Mouse (Mus musculus): ENCODE results near the gene Alpl.

The Alpl gene

DNA sequence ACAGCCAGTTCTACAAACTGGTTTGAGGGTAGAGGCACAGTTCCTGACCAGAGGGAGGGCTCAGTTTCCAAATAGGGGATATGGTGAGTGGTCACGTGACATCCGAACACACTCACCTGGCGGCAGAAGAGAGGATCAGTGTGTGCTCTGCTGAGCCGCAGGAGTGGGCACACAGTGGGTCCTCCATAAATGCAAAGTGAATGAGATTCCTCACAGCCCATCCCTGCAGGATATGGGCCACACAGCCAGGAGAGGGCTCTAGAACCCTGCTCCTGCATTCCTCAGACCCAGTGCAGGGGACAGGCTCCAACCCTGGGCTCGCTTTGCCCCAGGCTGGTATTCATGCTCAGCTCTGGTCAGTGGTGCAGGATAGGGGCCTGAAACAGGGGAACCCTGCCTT, 62.7 kb downstream of the Alpl start:
- DNase-seq (ENCODE audit: low spot score), result no peak

DNA sequence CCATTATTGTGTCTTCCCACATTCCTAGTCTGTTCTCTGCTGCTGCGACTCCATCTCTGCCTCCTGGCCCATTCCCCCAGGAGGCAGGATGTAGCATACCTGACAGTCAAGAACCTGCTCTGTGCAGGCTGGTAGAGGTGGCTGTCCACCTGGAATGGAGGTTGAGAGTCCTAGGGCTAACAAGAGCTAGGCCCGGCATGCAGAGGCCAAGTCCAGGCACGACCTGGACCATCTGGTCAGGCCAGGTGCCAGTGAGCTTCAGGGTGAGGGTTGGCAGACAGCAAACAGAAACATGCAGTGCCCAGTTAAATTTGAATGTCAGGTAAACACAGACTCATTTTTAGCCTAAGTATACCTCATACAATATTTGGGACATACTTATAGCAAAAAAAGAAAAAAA, 63.2 kb downstream of the Alpl start:
- DNase-seq (ENCODE audit: low spot score), result no peak

DNA sequence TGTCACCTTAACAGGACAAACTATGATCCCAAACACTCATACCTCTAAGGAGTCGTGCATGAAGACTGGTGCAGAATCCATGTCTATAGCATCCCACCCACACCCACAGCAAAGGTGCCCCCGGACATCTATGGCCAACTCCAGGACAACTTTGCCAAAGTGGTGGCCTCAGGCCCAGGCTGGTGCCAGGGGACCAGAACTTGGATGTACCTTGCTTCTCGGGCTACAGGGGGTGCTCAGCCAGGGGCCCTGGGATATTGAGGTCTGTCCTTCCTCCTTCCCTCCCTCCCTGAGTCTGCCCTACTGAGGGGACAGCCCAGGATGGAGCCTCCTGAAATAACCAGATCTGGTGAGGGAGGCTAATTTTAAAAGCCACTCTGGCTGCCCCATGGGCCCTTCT, 63.8 kb downstream of the Alpl start:
- no peak for DNase-seq (ENCODE audit: low spot score)

DNA sequence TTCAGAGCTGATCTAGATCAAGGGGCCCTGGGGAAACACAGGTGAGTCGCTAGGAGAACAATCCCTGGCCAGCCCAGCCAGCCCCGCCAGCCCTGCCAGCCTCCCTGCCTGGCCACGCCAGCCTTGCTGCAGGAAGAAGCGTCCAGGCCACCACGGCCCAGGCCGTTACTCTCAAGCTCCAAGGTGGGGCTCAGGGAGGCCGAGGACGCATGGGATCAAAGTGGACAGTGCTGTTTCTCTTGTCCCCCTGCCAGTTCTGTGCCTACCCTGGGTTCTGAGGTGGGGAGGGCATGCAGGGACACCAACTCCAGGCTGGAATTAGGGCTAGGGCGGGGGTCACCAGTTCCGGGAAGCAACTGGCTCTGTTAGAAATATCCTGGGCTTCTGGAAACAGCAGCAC, 64.3 kb downstream of the Alpl start:
- no peak for DNase-seq (ENCODE audit: low spot score)

DNA sequence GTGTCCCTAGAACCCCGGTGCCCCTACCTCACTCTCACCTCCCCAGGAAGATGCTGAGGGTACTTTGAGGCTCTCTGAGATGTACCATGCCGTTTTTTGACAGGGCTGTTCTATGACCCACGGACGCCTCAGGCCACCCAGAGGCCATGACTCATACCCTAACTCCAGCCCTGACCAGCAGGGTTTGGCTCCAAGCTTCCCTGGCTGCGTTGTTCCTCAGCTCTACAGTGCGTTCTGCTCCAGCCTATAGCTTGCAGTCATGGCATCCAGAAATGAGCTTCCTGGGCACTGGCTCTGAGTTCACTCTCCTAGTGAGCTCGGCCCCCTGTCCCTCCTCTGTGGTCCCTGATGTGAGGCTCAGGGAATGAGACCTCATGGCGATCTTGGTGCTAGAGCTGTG, 65.4 kb downstream of the Alpl start:
- DNase-seq (ENCODE audit: low spot score), result no peak

DNA sequence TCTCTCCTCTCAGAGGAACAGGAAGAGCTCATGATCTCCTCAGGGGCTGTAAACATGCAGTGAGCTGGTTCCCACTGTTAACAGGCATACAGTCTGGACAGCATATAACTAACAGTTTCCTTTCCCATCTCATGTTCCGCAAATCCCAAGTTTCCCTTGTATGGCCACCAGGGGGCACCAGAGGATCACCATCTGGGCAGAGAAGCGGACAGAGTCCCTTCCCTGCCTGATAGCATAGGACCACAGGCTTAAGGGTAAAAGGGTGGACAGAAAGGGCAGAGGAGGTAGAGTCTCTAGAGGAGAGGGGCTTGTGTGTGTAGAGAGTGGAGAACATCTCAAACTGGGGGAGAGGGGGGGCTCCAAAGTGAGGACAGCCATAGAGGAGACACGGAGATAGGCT, 66.0 kb downstream of the Alpl start:
- DNase-seq (ENCODE audit: low spot score), result peak; percentile 85

DNA sequence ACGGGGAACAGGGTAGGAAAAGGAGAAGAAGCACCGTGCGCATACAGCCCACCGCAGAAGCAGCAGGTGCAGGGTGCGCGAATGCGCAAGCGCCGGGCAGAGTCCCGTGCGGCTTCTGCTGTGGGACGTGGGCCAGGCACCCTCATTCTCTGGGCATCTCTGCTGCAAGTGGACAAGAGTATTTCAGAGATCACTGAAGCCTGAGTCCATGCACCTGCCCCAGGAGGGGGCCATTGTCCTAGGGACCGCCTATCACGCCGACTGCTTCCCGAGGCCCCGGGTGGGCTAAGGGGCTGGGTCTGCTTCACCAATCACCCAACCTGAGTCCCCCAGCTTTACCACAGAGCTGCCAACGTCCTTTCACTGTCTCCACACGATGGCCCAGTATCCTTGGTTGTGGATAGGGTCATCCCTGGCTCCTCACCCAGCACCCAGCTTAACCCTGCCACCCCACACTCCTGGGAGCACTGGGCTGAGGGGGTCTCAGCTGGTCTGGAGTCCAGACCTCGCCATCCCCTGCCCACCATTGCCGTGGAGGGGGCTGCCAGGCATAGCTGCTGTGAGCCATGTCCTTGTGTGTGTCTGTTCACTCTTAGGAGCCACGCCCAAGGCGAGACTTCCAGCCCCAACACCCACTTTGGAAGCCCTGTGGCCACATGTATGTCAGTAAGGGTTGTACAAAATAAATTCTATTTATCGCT, 66.9 kb downstream of the Alpl start:
- DNase-seq (ENCODE audit: low spot score), result no peak

DNA sequence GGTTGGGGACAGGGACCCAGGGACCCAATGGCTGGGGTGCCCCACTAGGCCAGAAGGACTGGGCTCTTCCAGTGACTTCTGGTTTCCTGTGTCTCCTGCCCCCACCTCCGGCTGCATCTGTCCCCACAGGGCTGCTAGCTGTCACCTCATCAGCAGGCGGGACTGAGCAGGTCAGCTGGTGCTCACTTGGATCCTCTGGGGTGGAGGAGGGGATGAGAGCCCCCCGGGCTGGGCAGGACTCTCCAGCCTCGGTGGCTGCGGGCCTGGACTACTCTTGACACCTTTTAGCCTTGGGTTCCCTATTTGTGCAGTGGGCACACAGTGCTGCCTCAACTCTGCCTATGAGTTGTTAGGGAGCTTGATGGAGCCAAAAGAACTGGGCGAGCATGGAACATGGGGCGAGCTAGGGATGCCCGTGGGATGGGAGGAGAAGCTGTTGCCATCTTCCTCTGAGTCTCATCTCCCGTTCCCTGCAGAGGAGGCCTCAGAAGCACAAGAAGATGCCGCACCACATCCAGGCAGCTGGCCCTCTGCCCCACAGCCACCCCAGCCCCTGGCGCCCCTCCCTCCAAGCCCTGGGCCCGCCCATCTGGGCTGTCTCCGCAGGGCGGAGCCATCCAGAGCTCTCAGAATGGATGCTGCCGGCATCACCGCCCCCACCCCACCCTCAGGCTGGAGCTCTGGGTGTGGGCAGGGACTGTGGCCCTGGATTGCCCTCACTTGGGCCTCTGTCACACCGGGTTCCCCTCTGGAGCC, 67.6 kb downstream of the Alpl start:
- no peak for DNase-seq (ENCODE audit: low spot score)

DNA sequence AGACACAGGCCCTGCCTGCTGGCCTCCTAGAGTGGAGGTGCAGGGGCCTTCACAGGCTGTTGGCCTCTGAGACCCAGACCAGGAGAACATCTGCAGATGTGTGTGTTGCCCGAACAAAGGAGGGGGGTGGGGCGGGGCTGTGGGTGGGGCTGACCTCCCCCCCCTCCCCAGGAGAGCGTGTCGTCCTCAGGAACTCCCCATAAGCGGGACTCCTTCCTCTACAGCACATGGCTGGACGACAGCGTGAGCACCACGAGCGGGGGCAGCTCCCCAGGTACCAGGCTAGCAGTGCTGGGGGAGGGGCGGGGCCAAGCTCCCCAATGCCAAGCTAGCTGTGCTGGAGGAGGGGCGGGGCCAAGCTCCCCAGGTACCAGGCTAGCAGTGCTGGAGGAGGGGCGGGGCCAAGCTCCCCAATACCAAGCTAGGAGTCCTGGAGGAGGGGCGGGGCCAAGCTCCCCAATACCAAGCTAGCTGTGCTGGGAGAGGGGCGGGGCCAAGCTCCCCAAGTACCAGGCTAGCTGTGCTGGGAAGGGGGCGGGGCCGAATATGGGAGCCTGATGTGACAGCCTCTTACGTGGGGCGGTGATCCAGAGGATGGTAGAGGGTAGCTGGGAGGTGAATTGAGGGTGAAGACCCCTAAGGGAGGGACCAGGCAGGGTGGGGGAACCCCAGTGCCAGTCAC, 68.5 kb downstream of the Alpl start:
- DNase-seq (ENCODE audit: low spot score), result no peak

DNA sequence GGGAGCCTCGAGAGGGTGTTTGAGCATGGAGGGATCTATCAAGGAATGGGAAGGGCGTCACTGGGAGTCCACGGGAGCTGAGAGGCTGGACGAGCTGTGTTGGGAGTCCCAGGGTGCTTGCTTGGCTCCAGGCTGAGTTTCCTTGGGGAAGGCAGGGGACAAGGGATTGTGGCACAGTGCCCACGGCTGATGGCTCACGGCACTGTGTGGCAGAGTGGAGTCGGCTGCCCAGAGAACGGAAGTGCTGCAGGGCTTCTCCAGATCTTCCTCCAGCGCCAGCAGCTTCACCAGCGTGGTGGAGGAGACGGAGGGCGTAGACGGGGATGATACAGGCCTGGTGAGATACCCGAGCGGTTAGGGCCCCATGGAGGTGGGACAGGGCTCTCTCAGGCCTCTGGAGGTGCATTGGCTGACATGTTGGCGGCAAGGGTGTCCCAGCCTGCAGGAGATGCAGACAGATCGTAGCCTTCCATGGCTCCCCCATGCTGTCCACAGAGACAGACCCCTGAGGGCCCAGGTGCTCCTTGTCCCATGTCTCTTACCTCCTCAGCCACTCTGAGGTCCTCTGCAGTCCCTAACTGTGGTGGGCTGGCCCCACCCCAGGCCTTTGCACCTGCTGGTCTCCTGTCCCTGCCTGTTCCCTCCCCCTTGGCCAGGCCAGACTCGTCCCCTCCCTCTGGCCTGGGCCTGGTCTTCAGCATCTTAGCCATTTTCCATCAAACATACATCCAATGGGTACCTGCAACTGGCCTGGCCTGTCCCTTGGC, 69.3 kb downstream of the Alpl start:
- no peak for DNase-seq (ENCODE audit: low spot score)

DNA sequence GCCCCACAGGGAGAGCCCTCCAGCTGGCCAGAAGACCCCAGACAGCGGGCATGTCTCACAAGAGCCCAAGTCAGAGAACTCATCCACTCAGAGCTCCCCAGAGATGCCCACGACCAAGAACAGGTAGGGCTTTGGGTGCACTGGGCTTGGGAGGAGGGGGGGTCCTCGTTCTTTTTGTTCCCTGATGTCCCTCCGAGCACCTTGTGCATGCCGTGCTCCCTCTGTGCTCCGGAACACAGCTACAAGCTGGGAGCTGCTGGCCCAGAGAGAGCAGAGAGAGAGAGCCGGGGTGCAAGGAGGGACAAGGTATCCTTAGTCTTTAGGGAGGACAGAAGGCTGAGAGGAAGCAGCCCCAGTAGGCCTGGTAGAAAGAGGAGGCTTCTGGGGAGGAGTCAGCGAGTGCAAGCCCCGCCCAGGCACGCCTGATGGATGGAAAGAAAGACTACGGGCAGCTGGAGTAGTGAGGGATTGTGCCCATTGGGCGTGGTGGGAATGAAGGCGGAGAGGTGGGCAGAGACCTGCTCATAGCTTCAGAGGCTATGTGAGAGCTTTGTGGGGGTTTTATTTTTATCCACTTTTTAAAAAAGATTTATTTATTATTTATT, 70.5 kb downstream of the Alpl start:
- DNase-seq (ENCODE audit: low spot score), result no peak

DNA sequence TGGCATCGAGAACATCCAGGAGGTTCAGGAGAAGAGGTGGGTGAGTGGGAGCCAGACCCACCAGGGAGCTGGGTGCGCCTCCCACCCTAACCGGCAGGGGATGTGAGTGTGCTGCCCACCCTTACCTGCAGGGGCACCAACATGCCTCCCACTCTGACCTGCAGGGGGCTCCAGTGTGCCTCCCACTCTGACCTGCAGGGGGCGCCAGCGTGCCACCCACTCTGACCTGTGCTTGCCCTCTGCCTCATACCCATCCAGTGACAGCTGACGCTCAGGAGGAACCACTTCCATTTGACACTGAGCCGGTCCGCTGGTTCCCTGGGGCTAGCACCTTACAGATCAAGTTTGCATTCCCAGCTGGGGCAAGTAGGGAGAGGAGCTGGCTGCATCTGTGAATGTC, 71.4 kb downstream of the Alpl start:
- DNase-seq (ENCODE audit: low spot score), result peak; percentile 51

DNA sequence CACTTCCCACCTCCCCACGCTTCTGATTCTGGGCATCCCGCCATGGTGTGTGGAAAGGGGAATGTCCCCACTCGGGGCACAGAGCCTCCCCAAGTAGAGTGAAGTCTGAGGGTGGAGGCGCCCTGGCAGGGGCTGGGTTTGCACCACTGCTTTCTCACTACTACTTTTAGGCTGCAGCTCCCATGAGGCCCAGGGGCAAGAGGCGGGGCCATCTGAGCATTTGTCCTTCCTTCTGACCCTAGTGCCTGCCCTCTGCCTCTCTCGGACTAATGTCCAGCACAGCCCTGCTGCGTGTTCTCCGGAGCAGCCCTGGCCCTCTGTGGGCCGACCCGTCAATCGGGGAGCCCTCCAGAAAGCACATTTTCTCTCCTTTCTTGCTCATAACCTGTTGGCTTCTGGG, 72.0 kb downstream of the Alpl start:
- DNase-seq (ENCODE audit: low spot score), result no peak

DNA sequence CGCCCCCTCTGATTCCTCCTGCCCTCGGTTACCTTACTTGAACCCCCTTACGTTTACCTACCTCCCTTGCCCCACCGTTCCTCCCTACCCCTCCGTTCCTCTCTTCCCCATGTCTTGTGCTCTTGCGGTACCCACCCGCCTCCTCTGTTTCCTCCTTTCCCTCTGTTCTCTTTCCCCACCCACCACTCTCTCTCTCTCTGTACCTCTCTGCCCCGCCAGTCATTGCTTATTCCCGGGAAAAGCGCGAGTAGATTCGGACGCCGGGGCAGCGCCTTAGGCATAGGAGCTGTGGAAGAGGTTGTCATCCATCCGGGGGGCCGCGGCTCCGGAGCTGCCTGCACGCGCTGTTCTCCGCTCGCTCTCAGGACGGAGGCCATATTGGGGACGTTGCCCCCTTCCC, 72.7 kb downstream of the Alpl start:
- no peak for DNase-seq (ENCODE audit: low spot score)

DNA sequence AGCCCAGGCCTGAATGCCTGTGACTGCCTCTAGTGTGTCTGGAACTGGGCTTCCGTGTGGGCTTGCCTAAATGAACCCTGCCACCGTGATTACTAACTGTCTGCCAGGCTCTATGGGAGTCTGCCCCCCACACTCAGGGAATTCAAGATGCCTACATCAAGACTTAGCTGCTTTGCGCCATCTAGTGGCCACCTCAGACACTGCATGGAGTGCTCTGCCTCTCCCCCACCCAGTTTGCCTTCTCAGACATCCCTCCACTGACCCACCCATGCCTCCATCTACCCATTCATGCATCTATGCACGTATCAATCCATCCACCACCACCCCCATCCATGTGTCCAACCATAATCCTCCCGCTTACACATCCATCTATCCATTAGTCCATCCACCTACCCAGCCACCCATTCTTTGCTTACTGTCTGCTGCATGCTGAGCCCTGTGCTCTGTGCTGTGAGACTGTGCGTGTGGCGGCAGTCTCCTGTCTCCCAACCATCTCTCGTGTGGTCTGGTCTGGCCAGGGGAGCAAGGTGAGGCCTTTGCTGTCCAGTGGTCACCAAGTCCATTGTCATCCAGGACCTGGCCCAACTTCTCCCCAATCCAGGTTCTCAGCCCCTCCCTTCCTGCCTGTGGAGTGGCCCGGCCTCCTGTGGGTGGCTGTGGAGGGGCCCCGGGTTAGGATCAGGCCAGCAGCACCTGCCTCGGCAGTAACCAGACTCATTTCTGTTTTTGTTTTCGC, 73.3 kb downstream of the Alpl start:
- DNase-seq (ENCODE audit: low spot score), result peak; percentile 65

DNA sequence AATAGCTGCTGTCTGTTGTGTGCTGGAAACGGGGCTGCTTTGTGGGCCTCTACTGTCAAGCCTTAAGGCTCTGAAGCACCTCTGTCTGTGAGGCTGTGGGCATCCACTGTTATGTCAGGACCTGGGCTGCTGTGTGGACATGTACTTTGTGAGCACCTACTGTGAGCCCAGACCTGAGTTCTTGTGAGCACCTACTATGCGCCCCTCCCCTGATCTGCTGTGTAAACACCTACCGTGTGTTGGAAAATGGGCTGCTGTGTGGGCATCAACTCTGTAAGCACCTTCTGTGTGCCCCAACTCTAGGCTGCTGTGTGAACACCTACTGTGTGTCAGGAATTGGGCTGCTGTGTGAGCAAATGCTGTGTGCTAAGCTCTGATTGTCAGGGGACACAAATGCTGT, 74.0 kb downstream of the Alpl start:
- no peak for DNase-seq (ENCODE audit: low spot score)

DNA sequence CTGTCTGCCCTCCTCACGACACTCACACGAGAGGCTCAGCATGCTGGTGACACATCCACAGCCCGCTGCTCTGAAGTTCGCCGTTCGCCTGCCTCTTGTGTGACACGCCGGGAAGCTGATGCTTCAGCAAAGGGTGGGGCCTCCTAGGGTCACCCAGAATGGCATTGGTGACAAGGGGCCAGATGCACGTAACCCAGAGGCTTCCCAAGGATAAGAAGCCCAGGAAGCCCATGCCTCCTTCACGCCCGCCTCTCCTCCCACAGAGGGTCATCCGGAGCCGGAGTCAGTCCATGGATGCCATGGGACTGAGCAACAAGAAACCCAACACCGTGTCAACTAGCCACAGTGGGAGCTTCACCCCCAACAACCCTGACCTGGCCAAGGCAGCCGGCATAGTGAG, 74.6 kb downstream of the Alpl start:
- no peak for DNase-seq (ENCODE audit: low spot score)

DNA sequence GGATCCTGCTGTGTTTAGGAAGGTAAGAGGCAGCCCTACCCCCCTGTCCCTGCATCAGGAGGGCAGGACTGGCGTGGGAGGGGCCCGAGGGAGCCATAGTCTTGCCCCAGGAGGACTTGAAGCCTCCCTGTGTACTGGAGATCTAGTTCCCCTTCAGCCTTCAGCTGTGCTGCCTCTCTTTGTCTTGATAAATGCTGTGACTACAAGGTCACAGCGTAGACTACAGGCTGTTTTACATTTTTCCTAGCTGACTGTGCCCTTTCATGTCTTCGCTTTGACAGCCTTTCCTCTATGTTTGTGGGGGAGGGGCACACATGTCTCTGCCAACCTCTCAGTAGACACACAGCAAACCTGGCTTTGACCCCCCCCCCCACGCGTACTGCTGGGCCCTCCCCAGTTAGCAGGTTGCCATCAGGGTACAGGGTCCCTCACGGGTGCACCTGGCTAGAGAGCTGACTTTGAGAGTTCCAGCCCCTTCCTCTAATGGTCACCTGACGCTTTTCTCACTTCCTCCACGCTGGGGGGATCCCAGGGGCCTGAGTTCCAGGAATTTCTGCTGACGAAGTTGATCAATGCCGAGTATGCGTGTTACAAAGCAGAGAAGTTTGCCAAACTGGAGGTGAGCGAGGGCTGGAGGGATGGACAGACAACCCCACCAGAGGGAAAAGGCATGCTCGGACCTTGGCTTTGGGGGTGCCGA, 76.7 kb downstream of the Alpl start:
- no peak for DNase-seq (ENCODE audit: low spot score)

DNA sequence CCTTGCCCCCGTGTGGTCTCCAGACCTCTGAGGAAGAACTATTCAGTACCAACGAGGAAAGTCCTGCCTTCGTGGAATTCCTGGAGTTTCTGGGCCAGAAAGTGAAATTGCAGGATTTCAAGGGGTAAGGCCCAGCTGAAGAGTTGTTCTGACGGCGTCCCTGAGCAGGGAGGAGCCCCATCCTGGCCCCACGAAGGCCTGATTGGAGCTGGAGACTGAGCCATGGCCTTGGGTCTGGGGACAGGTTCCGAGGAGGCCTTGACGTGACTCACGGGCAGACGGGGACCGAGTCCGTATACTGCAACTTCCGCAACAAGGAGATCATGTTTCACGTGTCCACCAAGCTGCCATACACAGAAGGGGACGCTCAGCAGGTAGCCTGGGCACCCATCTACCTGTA, 78.5 kb downstream of the Alpl start:
- no peak for DNase-seq (ENCODE audit: low spot score)

DNA sequence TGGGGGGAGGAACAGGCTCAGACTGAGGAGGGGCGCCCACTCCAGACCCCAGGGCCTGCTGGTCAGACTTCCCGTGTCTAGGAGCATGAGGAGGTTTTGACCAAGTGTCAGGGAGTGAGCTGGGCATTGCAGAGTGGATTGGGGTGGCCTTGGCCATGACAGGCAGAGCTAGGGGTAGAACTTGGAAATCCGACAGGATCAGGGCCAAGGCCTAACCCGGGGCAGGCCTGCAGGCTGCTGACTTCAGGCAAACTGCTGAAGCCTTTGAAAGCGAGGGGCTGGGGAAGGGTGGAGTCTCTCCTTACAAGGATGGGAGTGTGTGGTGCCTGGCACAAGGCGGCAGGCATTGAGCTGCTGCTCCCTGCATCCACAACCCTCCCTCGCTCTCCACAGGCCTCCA, 79.2 kb downstream of the Alpl start:
- no peak for DNase-seq (ENCODE audit: low spot score)

Data from ovary, postnatal 36 days (tissue).